ENCODE assay signal across 28 mouse cellular contexts in the genomic region with DNA sequence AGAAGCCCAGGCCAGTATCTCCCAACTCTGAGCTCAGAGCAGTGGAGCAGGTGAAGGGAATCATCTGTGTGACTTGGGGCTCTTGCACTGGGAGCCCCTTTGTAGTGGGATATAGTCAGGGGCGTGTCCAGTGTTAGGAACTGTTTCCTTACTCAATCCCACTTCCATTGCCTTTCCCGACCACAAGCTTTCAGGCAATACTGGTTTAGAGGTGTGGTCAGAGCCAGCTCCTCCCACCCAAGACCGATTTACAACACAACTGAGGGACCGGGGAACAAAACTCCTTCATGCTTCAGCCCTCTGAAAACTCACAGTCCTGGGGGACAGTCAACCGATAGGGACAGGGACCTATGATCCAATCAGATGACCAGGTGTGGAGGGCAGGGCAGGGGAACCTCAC. TPM values are rescaled to one million over a fixed set of nuclear protein-coding genes. Genes with fewer than 3 reads are reported as not detected.
"Had no signal": no experiment of that assay in that cellular context is flagged by ENCODE, and none has a peak within 500 bp of the region (broad histone marks: within the 10 kb centered on the region; RNA-seq: fewer than 3 reads in every experiment).

No protein-coding gene starts in this region.

- H3K4me1 ChIP-seq: heart, embryonic 13.5 days; heart, embryonic 15.5 days; kidney, embryonic 15.5 days; limb, embryonic 13.5 days; limb, embryonic 15.5 days; liver, embryonic 12.5 days had no signal

- H3K9ac ChIP-seq: heart, embryonic 13.5 days; heart, embryonic 15.5 days; hindbrain, embryonic 14.5 days; kidney, embryonic 15.5 days; limb, embryonic 13.5 days; limb, embryonic 15.5 days; liver, embryonic 12.5 days; liver, embryonic 14.5 days had no signal

- H3K27me3 ChIP-seq: heart, embryonic 15.5 days; kidney, embryonic 15.5 days; limb, embryonic 13.5 days; limb, embryonic 15.5 days; liver, embryonic 12.5 days had no signal

- H3K4me3 ChIP-seq: gastrocnemius, adult 2 months; heart, embryonic 13.5 days; heart, embryonic 15.5 days; kidney, embryonic 15.5 days; limb, embryonic 13.5 days; limb, embryonic 15.5 days; liver, embryonic 12.5 days had no signal

- H3K9me3 ChIP-seq: heart, embryonic 13.5 days; heart, embryonic 15.5 days; kidney, embryonic 15.5 days; limb, embryonic 13.5 days; limb, embryonic 15.5 days; liver, embryonic 12.5 days had no signal

- H3K4me2 ChIP-seq: heart, embryonic 11.5 days; heart, embryonic 13.5 days; heart, embryonic 15.5 days; hindbrain, embryonic 14.5 days; kidney, embryonic 15.5 days; limb, embryonic 13.5 days; limb, embryonic 15.5 days; liver, embryonic 12.5 days had no signal

- H3K27ac ChIP-seq: gastrocnemius, adult 2 months; heart, embryonic 13.5 days; heart, embryonic 15.5 days; hindbrain, embryonic 14.5 days; hindbrain, postnatal 0 days; kidney, embryonic 15.5 days; kidney, postnatal 0 days; limb, embryonic 13.5 days; limb, embryonic 15.5 days; liver, embryonic 12.5 days; liver, embryonic 14.5 days had no signal

- ATAC-seq: hindbrain, postnatal 0 days; intestine, embryonic 16.5 days; liver, embryonic 12.5 days had no signal

- DNase-seq: gastrocnemius, adult 2 months; gastrocnemius, postnatal 10 days; gastrocnemius, postnatal 25 days; heart, adult 18-20 months; heart, postnatal 14 days; heart, postnatal 36 days; kidney, adult 11 months; kidney, adult 2 months; kidney, adult 9 months; kidney, postnatal 14 days; kidney, postnatal 36 days; layer of hippocampus, adult 9-11 months; layer of hippocampus, postnatal 36 days; left cerebral cortex, postnatal 4 days had no signal

RNA-seq across cellular contexts. Expression of gene Cdh23, which starts 24.2 kb away (rescaled TPM):
- total RNA-seq: granulocyte monocyte progenitor cell, adult 5-6 weeks; liver, adult 2 months had no signal
- polyA plus RNA-seq: liver, adult 2 months had no signal
